Mouse (Mus musculus): Measurements from ENCODE around the gene Pgpep1.

The Pgpep1 gene

DNA sequence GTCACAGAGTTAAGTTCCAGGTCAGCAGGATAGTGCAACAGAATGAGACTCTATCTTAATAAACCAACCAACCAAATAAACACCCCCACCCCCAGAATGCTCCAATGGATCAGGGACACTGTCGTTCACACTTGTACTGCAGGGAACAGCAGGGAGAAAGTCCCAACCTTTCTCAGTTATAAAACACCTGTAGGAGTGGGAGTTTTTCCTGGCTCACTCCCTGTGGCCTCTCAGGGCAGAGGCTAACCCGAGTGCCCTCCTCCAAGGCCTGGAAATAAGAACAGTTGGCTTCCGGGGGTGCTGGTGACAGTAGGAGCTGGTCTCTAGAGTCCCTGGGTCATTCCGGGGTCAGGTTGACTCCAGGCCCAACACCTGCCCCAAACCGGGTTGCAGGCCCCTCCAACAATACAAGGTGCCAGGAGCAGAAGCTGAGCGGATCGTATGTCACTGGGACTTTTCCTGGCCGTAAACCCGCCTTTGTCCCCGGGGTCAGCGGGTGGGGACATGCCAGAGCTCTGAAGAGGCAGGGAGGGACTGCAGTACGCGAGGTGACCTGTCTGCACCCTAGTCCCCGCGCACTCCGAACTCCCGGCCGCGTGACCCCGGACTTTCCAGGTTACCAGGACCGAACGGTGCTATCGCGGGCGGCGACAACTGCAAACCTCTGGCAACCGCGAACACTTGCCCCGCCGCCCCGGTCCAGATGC, 1.1 kb downstream of the Pgpep1 start:
- DNase-seq (ENCODE audit: low read depth): no peak

DNA sequence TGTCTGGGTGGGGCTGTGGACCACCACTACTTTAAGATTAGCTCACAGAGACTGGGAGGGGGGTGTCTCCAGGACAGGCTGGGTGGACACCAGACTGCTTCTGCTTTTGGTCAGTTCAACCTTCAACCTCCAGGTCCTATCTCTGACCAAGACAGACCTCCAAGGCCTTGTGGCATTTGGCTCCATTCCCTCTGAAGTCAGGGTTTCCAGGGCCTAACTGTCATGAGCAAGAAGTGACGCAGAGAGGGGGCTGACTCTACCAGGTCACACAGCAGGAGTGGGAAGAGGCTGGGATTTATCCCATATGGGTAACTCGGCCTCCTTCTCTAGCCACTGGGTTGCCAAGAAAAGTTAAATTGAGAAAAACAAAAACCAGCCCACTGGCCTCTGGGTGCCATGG, 2.4 kb downstream of the Pgpep1 start:
- no peak for DNase-seq (ENCODE audit: low read depth)

DNA sequence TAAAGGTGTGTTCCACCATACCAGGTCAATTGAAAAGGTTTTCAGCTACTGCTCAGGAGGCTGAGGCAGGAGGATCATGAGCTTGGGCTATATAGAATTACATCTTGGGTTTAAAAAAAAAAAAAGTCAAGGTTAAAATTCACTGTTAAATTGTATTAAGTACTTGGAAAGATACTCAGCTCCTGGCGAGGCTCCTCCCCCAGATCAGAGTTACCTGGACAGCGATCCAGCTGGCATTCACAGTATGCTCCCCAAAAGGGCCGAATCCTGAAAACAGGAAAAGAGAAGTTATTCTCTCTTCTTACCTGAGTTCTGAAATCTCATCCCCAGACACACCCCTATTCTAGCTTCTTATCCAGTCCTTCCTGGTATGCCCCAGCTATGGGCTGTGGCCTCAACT, 3.0 kb downstream of the Pgpep1 start:
- DNase-seq (ENCODE audit: low read depth): no peak

DNA sequence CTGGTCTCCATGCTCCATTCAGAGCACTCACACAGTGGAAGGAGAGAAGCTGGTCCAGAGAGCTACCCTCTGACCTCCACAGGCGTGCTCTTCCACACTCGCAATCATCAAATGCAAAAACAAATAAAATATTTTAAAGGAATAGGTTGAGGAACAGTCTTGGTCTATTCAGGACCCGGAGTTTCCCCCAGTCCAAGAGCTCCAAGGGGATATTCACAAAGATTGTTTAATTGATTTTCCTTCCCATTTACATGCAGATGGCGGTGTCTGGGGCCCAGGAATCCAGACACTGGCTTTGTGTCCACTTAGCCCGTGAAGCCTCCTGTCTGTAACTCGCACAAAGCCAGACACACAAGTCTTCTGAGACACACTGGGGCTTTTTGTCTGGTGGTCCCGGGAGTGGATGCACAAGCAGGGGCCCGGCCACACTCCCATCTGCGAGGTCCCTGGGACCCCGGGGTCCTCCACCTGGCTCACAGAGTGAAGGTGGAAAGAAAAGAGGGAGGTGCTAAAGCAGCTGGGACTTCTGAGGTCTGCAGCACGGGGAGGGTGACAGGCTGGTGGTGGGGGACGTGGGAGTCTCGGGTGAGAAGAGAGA, 3.9 kb downstream of the Pgpep1 start:
- DNase-seq (ENCODE audit: low read depth): no peak

DNA sequence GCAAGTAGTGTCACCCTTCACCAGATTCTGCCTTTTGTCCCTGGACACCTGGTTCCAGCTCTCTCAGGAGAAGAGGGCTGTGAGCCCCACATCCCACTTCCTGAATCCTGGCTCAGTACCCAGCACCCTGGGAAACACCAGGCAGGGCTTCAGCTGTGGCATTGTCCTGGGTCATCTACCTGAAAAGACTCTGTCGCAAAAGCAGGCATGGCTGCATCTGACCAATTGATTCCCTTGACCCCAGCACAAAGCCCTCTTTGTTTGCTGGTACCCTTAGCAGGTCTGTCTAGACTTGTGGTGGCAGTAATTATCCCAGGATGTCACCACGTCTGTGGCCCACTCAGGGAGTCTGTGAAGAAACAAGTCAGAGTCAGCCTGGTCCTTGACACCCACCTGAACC, 4.7 kb downstream of the Pgpep1 start:
- no peak for DNase-seq (ENCODE audit: low read depth)

DNA sequence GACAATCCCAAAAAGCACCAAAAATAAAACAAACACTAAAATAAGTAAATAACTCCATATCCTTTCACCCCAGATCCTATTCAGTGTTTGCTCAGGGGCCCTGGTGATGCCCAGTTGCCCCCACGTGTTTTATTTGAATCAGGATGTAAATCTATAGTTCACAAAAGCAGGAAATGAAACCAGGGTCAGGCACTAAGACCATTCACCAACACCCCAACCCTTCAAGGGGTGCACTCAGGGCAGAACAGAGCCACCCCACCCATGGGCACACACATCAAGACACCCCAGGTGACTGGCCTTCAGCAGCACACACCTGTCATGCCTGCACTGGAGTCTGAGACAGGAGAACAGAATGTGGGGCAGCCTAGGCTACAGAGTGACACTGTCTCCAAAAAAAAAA, 6.1 kb downstream of the Pgpep1 start:
- DNase-seq (ENCODE audit: low read depth): no peak

DNA sequence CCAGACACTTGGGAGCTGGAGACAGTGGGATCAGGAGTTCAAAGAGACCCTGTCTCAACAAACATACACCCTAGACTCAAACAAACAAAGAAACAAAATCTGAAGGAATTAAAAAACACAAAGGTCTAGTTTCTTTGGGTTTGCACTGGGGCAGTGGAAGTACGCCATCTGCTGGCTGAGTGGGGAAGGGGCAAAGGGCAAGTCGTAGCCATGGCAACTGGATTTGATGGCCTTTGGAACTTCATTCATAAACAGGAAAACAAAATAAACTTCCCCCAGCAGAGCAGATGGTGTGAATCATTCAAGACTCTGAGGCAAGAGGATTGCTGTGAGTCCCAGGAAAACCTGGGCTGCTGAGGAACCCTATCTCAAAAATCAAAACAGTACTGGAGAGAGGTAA, 7.0 kb downstream of the Pgpep1 start:
- DNase-seq (ENCODE audit: low read depth): no peak

DNA sequence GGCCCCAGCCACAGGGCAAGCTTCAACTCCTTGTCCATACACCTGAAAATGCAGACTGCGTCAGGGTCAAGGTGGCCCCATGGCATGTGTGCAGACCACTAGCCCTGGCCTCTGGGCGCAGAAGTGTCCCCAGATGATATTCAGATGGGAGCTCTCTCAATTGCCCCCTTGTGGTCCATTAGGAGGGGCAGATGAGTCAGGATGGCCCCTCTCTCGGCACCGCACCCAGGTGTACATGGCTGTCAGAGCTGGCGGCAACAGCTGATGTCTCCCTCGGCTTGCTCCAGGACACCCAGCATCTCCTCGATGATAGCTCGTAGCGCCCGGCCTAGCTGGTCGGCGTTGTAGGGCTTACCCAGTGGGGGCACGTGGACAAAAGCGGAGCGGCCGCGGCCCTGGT, 9.8 kb downstream of the Pgpep1 start:
- DNase-seq (ENCODE audit: low read depth): no peak

DNA sequence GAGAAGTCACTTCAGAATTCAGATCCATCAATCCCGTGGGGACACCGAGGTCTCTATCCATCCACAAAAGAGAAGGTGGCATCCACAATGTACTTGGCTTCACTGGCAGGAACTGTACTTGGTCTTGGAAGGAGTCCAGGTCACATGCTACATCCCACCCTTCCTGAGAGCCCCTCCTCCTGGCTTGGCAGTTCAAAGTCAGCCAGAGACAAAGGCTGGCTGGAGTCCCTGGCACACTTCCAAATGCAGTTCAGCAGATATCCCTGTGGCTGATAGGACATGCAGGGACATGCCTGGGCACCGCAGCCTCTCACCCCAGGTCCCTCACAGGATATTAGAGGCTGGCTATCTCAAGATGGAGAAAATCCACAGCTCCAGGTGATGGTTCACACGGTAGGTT, 10.9 kb downstream of the Pgpep1 start:
- no peak for DNase-seq (ENCODE audit: low read depth)

DNA sequence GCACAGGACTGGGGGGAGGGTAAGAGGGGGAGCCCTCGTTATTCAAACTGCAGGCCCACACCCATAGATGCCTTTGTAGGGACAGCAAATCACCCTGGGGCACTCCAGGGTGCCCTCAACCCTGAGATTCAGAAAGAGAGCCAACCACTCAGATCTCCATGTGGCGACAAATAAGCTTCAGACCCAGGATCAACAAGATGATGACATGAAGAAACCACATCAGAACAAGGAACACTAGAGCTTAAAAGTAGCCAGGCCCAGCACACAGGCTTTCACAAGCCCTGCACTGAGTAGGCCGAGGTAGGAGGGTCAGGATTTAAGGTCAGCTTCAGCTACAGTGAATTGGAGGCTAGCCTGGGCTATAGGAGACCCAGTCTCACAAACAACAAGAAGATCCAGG, 11.3 kb downstream of the Pgpep1 start:
- DNase-seq (ENCODE audit: low read depth): no peak

DNA sequence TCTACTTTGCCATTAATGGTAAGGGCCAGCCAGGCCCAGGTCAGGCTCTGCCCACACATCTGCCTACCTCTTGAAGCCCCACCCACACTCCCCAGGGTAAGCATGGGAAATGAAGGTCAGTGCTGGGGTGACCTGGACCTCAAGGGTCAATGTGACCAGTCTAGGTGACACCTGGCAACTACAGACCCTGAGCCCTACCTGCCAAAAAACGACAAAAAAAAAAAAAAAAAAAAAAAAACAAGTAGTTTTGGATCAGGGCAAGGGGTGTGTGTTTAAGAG, 12.1 kb downstream of the Pgpep1 start:
- DNase-seq (ENCODE audit: low read depth): no peak

DNA sequence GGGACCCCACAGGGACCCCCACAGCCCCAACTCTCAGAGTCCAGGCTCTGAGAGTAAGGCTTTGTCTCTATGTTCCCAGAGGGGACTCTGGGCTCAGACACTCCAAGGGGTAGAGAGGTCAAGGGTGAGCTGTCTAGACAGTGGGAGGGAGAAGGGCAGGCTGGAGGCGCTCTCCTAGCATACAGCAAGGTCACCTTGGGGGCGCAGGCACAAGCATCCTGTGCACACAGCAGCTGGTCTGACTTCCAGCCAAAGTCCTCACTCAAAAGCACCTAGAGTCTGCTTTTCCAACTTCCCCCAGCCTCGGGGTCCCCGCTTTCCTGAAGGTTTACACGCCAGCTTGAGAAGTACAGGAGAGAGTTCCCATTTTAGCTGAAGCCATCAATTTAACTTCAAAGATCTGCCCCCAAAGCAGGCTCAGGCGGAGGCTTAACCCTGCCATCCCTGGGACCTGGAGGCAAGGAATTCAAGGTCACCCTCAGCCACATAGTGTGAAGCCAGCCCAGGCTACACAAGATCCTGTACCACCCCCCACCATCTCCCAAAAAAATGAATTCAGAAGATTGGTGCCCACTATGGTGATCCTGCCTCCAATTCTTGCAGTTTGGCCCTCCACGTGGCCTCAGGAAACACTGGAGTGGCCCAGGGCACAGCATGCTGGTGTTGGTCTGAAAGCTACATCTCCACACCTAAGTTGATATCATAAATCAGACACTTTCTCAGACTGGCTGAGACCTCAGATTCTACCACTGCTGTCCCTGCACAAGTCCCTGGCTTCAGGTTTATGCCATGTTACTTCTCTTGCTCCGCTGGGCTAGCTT, 12.6 kb downstream of the Pgpep1 start:
- DNase-seq (ENCODE audit: low read depth): no peak

DNA sequence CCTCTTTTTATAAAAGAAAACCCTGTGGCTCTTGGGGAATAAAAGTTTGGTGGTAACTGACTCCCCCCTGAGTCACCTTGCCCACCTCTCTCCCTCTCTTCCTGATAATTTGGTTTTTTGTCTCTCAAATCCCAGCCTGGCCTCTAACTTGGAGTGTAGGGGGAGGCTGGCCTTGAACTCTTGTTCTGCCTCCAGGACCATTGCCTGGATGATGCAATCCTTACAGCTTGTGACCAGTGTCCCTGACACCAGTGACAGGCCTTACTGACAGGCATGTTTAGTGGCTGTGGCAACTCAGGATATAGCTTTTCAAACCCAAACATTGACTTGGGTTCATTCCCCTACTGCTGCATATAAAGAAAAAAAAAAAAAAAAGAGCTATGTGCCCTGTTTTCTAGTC, 13.4 kb downstream of the Pgpep1 start:
- DNase-seq (ENCODE audit: low read depth): no peak

DNA sequence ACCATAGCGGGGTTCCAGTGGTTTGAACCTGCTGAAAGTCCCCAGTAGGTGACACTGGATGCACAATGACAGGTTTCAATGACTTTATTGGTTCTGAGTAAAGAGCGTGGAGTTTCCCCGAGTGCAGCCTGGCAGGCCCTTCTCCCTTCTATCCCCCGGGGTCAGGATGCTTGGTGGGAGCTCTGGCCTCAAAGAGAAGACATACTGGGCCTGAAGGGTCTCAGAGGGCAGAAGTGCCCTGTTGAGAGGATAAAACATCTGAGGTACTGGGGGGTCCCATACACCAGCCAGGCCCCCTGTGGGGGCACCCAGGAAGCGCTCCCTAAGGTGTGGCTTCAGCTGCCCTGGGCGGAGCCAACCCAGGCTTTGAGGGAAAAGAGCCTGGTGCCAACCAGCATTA, 13.8 kb downstream of the Pgpep1 start:
- no peak for DNase-seq (ENCODE audit: low read depth)

DNA sequence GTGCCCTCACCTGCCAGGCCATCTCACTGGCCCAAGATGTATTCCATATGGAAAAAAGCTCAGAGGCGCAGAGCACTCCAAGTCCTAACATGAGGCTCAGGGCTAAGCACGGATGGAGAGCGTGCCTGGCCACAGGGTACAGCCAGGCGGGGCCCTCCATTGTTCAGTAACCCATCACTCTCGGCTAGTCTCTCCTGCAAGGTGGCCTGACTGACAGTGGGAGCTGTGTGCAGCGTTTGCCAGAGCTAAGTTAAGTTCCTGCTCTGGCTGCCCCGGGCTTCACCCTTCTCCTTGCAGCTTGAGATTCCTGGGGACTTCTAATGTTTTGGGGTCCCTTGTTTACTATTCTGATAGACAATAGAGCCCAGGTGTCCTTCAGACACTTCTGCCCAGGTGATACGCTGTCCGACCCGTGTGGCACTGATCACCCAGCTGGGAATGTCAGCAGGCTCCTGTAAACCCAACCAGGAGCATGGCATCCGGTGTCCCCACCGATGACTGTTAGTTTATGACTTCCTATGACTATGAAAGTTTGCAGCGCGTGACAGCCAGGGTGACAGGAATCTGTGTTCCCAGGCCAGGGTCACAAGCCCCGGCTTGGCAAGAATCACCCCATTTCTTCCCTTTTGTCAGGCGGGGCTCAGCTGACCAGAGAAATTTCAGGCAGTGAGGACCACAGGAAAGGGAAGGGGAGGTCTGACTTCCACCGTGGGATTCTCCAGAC, 14.5 kb downstream of the Pgpep1 start:
- no peak for DNase-seq (ENCODE audit: low read depth)

DNA sequence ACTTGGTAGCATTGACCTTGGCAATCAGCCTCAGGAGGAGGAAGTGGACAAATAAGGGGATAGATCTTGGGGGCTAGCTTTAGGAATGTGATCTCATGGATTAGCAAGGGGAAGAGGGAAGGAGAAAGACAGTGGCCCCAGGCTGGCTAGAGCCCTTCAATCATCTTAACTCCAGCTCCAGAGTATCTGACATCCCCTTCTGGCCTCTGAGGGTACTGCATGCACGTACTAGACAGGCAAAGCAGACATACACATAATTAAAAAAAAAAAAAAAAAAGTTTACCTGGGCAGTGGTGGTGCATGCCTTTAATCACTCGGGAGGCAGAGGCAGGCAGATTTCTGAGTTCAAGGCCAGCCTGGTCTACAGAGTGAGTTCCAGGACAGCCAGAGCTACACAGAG, 16.1 kb downstream of the Pgpep1 start:
- no peak for DNase-seq (ENCODE audit: low read depth)

DNA sequence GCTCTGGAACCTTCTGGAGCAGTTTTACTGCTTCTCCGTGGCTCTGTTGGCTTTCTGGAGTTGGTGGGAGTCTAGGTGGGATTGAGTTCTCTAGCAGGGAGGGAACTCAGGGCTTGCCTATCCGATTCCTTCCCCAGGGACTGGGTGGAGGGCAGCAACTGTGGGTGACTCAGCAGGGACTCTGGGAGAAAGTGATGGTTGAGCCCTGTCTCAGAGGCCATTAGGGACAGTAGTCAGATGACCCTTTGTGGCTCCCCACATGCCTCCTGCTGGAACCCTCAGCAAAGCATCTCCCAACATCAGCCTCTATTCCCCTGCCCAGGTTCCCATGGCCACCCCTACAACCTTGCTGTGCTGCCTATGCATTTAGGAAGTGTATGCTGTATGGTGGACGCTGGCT, 17.2 kb downstream of the Pgpep1 start:
- no peak for DNase-seq (ENCODE audit: low read depth)

DNA sequence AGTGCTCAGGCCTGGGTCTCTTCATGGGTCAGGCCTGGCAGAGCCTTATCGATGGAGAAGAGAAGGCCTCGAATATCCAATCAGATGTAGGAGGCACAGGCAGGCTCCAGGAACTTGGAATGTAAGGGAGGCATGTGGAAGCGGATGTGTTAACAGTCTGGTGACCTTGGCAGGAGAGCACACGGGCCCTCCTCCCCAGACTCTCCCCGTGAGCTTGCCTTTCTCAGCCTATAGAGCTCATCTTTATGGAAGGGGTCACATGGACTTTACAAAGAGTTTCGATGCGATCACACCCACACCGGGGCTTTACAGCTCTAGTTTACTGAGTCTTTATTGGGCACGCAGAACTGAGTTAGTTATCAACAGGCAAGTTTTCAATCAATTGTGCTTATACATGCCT, 21.4 kb downstream of the Pgpep1 start:
- no peak for DNase-seq (ENCODE audit: low read depth)

DNA sequence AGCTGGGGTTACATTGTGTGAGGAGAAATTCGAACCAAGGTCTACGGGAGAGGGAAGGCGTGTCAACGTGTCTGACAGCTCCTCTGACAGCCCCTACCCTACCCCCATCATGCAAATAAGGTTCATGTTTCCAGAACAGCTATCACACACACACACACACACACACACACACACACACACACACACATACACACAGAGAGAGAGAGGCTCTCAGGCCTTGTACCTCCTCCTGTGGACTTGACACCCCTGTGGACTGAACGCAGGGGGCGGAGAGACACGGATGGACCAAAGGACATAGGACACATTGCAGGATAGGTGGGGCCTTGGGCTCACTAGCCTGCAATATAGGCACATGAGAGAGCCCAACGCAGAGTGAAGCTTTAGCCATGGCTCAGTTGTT, 23.4 kb downstream of the Pgpep1 start:
- DNase-seq (ENCODE audit: low read depth): no peak

DNA sequence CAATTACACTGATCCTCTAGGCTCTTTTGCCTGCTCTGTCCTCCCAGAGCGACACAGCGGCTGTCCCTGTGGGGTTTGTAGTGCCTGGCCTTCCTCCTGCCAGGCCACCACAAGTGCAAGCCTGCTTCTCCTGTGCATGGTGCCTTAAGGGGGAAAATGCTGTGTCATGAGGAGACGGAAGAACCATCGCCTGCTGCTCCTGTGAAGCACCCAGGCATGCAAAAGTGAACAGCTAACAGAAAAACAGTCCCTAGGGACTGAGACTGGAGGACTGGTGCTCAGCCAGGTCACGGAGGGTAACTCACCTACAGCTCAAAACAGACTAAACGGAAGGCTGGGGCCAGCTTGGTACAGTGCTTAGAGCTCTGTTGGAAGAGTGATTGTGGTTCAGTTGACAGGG, 24.7 kb downstream of the Pgpep1 start:
- DNase-seq (ENCODE audit: low read depth): no peak

DNA sequence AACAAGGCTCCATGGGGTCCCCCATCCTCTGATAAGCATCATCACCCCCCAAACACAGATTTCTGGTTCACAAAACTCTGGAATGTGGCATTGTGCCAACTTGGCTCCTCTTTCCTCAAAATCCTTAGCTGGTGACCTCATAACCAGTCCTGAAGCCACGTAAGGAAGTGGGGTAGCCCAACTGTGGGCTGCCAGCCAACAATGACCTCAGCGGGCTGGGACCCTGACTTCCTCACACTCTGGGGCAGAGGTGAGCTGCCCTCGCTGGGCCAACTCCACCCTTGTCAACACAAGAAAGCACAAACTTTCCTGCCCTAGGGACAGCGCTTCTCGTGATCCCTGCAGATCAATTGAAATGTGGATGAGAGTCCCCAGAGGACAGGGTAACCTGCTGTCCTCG, 26.1 kb downstream of the Pgpep1 start:
- no peak for DNase-seq (ENCODE audit: low read depth)

DNA sequence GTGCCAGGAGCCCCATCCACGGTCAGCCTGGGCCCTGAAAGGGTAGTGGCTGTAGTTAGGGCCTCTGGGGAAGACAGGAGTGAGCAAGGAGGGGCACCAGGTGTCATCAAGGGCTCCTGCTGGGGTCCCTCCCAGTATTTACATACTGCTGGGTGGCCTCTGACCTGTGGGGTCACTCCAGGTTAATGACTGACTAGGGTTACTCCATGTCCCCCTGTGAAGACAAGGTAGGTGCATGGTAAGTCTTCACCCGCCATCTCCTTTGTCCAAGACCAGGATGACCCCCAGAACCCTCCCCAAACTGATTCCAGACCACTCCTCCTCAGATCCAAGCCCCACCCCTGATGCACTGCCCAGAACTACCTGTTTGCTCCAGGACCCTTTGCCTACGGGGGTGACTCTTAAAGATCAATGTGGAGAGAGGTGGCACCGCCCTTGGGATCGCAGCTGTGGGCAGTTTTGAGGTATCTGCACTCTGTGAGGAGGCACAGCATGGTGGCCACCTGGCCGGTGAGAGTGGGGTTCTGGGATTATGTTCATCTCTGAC, 27.8 kb downstream of the Pgpep1 start, which contains the start of gene Gdf15:
Gene Gdf15 (minus strand): TSS at position 111 of the 547 bp plus-strand sequence.
- DNase-seq (ENCODE audit: low read depth): no peak

DNA sequence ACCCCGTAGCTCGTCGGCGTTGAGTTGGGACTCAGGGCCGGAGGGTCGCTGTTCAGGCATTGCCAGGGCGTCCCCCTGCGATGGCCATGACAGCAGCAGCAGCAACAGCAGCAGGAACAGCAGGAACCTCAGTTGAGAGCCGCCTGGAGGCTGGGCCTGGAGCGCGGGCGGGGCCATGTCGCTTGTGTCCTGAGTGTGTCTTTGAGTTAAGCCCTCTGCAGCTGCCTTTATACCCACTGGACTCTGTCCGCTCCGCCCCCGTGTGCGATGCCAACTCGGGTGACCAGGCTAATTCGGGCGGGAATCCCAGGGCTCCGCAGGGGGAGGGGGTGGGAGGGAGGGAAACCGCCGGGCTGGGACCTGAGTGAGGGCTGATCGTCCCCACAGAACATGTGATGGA, 28.8 kb downstream of the Pgpep1 start:
- no peak for DNase-seq (ENCODE audit: low read depth)
